Mouse (Mus musculus): ENCODE measurements around the gene Slc30a4. TPM values are rescaled to one million over a fixed set of nuclear protein-coding genes. Genes with fewer than 3 reads are reported as not detected.

Slc30a4 gene
- polyA plus RNA-seq, 1 experiment from 2014 or later = 5.0 TPM

DNA sequence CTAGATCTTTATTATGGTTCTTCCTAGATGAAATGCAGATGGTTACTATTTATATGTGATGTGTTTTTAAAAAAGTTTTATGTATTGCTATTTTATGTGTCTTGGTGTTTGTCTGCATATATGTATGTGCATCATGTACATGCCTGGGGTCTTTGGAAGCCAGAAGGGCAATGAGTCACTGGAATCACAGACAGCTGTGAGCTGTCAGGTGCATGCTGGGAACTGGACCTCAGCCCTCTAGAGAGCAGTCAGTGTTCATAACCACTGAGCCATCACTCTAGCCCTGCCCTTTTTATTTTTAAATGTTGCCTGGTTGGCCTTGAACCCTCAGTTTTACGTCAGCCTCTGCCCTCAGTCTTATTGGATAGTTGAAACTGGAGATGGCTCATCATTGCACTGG, 6.7 kb upstream of the Slc30a4 start:
- 87% methylated on average over 1 of the region's 1 CpGs for WGBS
- Histone ChIP-seq H3K4me3 (no peak overlapping the region), H3K4me1 (no peaks in the 10 kb centered on the region), H3K27ac (replicated peaks) (no peak overlapping the region), H3K27me3 (replicated peaks; ENCODE audit: low read depth, poor library complexity, severe bottlenecking) (peaks cover 10% of the 10 kb centered on the region; the same call in 1 of the 2 replicates), H3K36me3 (replicated peaks) (no peaks in the 10 kb centered on the region), H3K9me3 (no peaks in the 10 kb centered on the region)
- no peak for DNase-seq (ENCODE audit: low spot score)

DNA sequence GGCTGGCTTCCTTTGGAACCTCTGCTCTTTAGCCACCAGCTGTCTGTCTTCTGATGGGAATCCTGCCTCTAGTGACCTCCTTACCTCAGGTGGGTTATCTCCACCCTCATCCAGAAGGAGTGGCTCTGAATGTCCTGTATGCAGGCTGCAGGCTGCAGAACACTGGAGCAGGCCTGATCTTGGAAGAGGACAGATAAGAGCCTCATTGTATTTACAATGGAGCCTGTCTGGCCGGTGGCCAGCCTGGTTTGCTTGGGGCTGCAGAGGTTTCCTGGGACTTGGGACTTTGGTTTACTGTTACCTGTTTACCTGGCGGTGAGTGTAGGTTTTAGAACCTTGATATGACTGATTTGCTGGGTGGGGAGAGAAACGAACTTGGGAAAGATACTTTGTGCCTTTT, 5.6 kb upstream of the Slc30a4 start:
- Histone ChIP-seq H3K27me3 (replicated peaks; ENCODE audit: low read depth, poor library complexity, severe bottlenecking) (peaks cover 21% of the 10 kb centered on the region), H3K4me3 (no peak overlapping the region), H3K9me3 (no peaks in the 10 kb centered on the region), H3K27ac (replicated peaks) (no peak overlapping the region), H3K4me1 (no peaks in the 10 kb centered on the region), H3K36me3 (replicated peaks) (no peaks in the 10 kb centered on the region)
- no peak for DNase-seq (ENCODE audit: low spot score)
- 65% methylated on average over 3 of the region's 3 CpGs for WGBS

DNA sequence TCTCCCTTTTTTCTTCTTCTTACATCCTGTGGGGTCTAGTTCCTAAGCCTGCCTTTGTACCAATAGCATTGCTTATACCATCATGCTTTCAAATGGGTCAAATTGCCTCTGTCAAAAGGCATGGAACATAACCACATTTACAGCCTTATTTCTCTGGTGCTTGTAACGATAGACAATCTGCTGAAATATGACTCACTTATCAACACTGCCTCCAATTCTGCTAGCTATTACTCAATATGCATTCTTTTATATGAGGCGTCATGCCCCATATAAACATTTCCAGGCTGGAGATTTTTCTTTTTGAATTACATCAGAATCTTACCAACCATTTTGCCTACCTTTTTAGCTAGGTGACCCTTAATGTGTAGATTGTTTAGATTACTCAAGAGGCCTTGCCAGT, 2.1 kb upstream of the Slc30a4 start:
- Histone ChIP-seq H3K36me3 (replicated peaks) (no peaks in the 10 kb centered on the region), H3K27me3 (replicated peaks; ENCODE audit: low read depth, poor library complexity, severe bottlenecking) (peaks cover 31% of the 10 kb centered on the region), H3K9me3 (no peaks in the 10 kb centered on the region), H3K27ac (replicated peaks) (no peak overlapping the region), H3K4me1 (peaks cover 9% of the 10 kb centered on the region; the same call in 1 of the 2 replicates), H3K4me3 (no peak overlapping the region)
- 87% methylated on average over 2 of the region's 2 CpGs for WGBS
- DNase-seq (ENCODE audit: low spot score) = no peak

DNA sequence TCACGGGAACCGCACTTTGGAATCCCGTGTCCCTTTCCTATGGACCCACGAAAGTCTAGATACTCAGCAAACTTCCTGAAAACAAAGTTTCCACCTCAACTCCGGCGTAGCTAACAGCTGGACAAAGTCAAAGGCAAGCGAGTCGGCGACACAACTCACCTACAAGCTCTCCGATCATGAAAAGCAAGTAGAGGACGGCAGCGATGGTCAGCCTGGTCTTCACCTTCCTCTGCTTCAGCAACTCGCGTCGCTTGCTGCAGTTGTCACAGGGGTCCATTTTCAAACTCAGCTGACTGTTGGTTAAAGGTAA, 637 bp downstream of the Slc30a4 start:
- Histone ChIP-seq H3K4me1 (peaks cover 9% of the 10 kb centered on the region; the same call in 1 of the 2 replicates), H3K4me3 (peak overlapping the region; percentile 79), H3K36me3 (replicated peaks) (no peaks in the 10 kb centered on the region), H3K27ac (replicated peaks) (peak overlapping the region; percentile 87), H3K9me3 (no peaks in the 10 kb centered on the region), H3K27me3 (replicated peaks; ENCODE audit: low read depth, poor library complexity, severe bottlenecking) (peaks cover 31% of the 10 kb centered on the region)
- WGBS = under 1% methylated on average over 15 of the region's 15 CpGs
- DNase-seq (ENCODE audit: low spot score) = no peak

DNA sequence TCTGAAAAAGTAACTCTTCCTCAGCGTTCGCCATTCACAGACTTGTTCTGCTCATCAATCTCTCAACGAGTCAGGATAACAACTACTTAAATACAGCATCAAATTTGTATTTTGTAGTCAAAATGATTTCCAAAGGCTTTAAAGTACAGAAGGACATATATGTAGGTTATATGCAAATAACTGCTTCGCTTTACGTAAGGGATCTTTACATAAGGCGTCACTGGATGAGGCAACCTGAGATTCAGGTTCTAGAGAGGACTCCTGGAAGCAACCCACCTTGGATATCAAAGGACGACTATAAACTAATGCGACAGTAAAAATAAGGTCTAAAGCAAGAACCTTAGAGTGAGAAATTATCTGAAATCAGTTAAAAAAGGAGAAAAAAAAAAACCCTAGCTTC, 1.5 kb downstream of the Slc30a4 start:
- no peak for DNase-seq (ENCODE audit: low spot score)
- 69% methylated on average over 8 of the region's 8 CpGs for WGBS
- Histone ChIP-seq H3K9me3 (no peaks in the 10 kb centered on the region), H3K27me3 (replicated peaks; ENCODE audit: low read depth, poor library complexity, severe bottlenecking) (peaks cover 31% of the 10 kb centered on the region), H3K27ac (replicated peaks) (no peak overlapping the region), H3K4me3 (peak overlapping the region; percentile 79), H3K4me1 (peaks cover 9% of the 10 kb centered on the region; the same call in 1 of the 2 replicates), H3K36me3 (replicated peaks) (no peaks in the 10 kb centered on the region)

DNA sequence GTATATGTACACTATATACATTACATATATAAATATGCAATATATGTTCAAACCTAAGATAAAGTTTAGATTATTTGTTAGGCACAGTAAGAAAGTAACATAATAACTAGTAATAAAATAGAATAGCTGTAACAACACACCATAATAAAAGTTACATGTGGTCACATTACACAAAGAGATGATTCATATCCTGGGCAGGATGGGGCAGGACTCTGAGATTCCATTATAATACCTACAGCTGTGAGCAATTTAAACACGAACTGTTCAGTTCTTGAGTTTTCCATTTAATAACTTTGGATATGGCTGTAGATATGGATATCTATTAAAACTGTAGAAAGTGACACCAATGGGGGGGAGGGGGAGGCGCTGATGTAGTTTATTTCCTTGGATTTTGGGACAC, 4.9 kb downstream of the Slc30a4 start:
- H3K27ac ChIP-seq (replicated peaks) = no peak overlapping the region
- peaks cover 9% of the 10 kb centered on the region; the same call in 1 of the 2 replicates for H3K4me1 ChIP-seq
- WGBS = 80% methylated on average over 2 of the region's 2 CpGs
- DNase-seq (ENCODE audit: low spot score) = no peak
- peaks cover 9% of the 10 kb centered on the region for H3K27me3 ChIP-seq (replicated peaks; ENCODE audit: low read depth, poor library complexity, severe bottlenecking)
- no peaks in the 10 kb centered on the region for H3K9me3 ChIP-seq
- no peaks in the 10 kb centered on the region for H3K36me3 ChIP-seq (replicated peaks)
- no peak overlapping the region for H3K4me3 ChIP-seq

DNA sequence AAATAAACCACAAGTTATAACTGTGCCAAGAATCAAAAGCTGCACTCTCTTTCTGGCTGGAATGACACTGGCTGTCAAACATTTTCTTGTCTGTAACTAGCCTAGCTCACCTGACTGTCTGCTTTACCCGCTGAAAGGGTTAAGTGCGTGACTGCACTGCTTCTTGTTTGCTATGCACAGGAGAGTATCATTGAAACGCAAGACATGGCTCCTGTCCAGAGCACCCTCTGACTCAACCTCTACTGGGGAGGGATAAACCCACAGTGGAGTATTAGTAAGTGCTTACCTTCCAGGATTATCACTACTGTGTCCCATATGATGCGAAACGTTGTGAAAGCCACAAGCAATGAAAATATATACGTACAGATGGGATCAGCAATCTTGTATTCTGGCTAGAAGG, 15.8 kb downstream of the Slc30a4 start:
- Histone ChIP-seq H3K9me3 (peaks cover 6% of the 10 kb centered on the region), H3K36me3 (replicated peaks) (no peaks in the 10 kb centered on the region), H3K4me3 (no peak overlapping the region), H3K4me1 (no peaks in the 10 kb centered on the region), H3K27me3 (replicated peaks; ENCODE audit: low read depth, poor library complexity, severe bottlenecking) (no peaks in the 10 kb centered on the region), H3K27ac (replicated peaks) (no peak overlapping the region)
- DNase-seq (ENCODE audit: low spot score) = no peak
- 80% methylated on average over 6 of the region's 6 CpGs for WGBS

DNA sequence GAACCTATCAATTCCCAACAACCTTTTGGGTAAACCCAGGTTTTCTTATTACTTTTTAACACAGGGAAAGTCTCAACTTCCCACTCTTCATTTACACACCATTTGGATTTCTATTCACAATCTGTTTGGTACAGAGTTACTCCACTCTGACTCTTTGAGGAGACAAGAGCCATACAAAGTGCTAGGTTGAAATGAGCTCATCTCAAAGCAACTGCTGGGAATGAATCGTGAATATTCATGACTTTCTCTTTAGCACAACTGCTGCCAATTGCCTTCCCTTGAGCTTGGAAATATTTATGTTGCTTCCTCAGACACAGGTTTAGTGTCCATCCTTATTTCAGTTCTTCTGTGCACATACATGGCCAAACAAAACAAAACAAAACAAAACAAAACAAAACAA, 18.8 kb downstream of the Slc30a4 start:
- peaks cover 12% of the 10 kb centered on the region for H3K9me3 ChIP-seq
- H3K27ac ChIP-seq (replicated peaks) = no peak overlapping the region
- H3K4me3 ChIP-seq = no peak overlapping the region
- DNase-seq (ENCODE audit: low spot score) = no peak
- no peaks in the 10 kb centered on the region for H3K27me3 ChIP-seq (replicated peaks; ENCODE audit: low read depth, poor library complexity, severe bottlenecking)
- no peaks in the 10 kb centered on the region for H3K36me3 ChIP-seq (replicated peaks)
- WGBS = 90% methylated on average over 1 of the region's 1 CpGs
- H3K4me1 ChIP-seq = no peaks in the 10 kb centered on the region

DNA sequence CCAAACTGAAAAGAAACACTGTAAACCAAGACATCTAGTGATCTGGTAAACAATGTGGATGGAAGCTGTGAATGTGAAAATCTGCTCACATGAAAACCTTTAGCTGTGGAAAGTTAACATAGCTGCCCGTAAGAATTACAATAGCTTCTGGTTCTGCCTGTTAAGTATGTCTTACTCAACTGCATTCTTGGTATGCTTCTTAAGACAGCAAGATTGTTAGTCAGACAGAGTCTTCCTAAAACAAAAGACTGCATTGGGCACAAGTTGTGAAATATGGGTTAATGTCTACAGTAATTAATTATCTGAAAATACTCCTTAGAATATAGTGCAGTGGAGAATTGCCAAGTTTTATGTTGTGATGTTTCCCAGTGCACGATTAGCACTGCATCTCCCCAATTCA, 19.9 kb downstream of the Slc30a4 start:
- Histone ChIP-seq H3K9me3 (peaks cover 12% of the 10 kb centered on the region), H3K4me3 (no peak overlapping the region), H3K27ac (replicated peaks) (no peak overlapping the region), H3K36me3 (replicated peaks) (no peaks in the 10 kb centered on the region), H3K27me3 (replicated peaks; ENCODE audit: low read depth, poor library complexity, severe bottlenecking) (no peaks in the 10 kb centered on the region), H3K4me1 (no peaks in the 10 kb centered on the region)
- no peak for DNase-seq (ENCODE audit: low spot score)
- WGBS = 87% methylated on average over 2 of the region's 2 CpGs

DNA sequence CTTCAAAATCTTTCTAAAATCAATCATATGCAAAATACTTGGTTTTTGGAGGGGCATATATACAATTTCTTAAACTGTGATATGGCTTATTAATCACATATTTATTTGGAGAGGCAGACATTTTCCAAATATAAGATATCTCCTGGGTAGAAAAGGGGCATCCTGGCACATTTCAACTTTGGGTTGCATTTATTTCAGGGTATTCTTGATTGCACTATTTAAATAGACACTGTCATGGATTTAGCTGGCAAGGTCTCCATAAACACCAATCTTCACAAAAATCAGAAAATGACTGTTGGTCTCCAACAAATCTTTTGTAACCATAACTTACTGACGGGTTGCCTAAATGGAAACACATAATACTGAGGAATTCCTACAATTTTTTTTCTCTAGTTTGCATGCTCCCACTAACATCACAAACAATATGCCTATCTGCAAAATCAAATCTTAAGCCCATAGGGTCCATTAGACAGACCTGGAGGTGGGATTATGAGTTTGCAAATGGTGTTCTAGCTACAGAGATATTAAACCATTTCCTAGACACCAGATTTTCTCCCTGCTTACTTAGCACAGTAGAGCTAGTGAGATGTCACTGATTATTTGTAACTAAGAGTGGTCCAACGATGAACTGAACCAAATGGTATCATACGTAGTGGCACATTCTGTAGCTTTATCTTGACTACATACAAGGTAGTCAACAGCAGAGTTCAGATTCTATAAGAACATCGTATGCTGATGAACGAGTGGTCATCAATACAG, 20.9 kb downstream of the Slc30a4 start:
- no peaks in the 10 kb centered on the region for H3K27me3 ChIP-seq (replicated peaks; ENCODE audit: low read depth, poor library complexity, severe bottlenecking)
- no peaks in the 10 kb centered on the region for H3K4me1 ChIP-seq
- no peaks in the 10 kb centered on the region for H3K36me3 ChIP-seq (replicated peaks)
- no peak overlapping the region for H3K4me3 ChIP-seq
- 84% methylated on average over 5 of the region's 5 CpGs for WGBS
- DNase-seq (ENCODE audit: low spot score) = no peak
- peaks cover 12% of the 10 kb centered on the region for H3K9me3 ChIP-seq
- H3K27ac ChIP-seq (replicated peaks) = no peak overlapping the region

DNA sequence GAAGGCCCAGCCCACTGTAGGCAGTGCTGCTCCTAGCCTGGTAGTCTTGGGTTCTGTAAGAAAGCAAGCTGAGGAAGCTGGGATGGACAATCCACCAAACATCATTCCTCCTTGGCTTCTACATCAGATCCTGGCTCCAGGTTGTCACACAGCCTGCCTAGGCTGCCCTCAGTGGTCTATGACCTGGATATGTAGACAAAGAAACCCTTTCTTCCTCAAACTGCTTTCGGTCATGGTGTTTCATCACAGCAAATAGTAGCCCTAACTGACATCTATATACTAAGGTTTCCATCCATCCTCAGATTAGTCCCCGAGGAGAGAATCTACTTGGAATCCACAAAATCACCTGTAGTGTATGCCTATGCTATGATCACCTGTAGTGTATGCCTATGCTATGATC, 27.3 kb downstream of the Slc30a4 start:
- H3K27me3 ChIP-seq (replicated peaks; ENCODE audit: low read depth, poor library complexity, severe bottlenecking) = no peaks in the 10 kb centered on the region
- no peak overlapping the region for H3K4me3 ChIP-seq
- no peaks in the 10 kb centered on the region for H3K4me1 ChIP-seq
- no peak for DNase-seq (ENCODE audit: low spot score)
- 94% methylated on average over 2 of the region's 2 CpGs for WGBS
- H3K9me3 ChIP-seq = no peaks in the 10 kb centered on the region
- H3K27ac ChIP-seq (replicated peaks) = no peak overlapping the region
- H3K36me3 ChIP-seq (replicated peaks) = no peaks in the 10 kb centered on the region

DNA sequence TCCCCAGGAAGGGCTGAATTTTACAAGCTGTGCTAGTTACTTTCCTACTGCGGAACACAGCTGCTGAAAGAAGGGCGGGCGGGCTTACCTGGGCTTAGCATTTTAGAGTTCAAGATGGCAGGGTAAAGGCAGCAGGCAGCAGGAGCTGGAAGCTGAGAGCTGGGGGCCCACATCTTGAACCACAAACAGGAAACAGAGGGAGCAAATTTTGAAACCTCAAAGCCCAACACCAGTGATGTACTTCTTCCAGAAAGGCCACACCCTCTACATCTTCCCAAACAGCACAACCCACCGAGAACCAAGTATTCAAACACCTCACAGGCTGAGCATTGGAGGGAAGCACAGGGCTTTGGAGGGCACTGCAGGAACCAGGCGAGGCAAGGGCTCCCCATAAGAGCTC, 29.6 kb downstream of the Slc30a4 start:
- H3K27me3 ChIP-seq (replicated peaks; ENCODE audit: low read depth, poor library complexity, severe bottlenecking) = no peaks in the 10 kb centered on the region
- no peak overlapping the region for H3K4me3 ChIP-seq
- no peak overlapping the region for H3K27ac ChIP-seq (replicated peaks)
- no peaks in the 10 kb centered on the region for H3K9me3 ChIP-seq
- 73% methylated on average over 5 of the region's 5 CpGs for whole genome bisulfite sequencing
- no peaks in the 10 kb centered on the region for H3K4me1 ChIP-seq
- H3K36me3 ChIP-seq (replicated peaks) = no peaks in the 10 kb centered on the region
- no peak for DNase-seq (ENCODE audit: low spot score)

DNA sequence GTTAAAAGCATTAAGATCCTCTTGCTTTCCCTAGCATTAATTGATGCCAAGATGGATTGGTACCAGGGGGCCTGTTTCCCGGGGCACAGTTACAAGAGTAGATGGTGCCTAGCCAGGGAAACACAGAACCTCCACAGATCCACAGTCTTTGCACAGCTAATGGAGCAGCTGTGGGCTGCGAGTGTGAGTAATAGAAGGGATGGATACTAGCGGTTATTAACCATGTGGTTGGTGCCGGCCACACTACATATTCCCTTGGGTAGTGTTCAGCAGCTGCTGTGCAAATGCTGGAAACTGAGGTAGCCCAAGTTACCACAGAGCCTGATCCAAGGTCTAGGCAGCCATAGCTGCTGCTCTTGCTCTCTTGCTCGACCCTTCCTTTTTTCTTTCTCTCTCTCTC, 30.7 kb downstream of the Slc30a4 start:
- Histone ChIP-seq H3K4me1 (no peaks in the 10 kb centered on the region), H3K27me3 (replicated peaks; ENCODE audit: low read depth, poor library complexity, severe bottlenecking) (no peaks in the 10 kb centered on the region), H3K9me3 (no peaks in the 10 kb centered on the region), H3K36me3 (replicated peaks) (no peaks in the 10 kb centered on the region), H3K4me3 (no peak overlapping the region), H3K27ac (replicated peaks) (no peak overlapping the region)
- WGBS = 81% methylated on average over 5 of the region's 5 CpGs
- DNase-seq (ENCODE audit: low spot score) = no peak

Data from embryonic facial prominence, embryonic 10.5 days (tissue).